Mouse (Mus musculus) hindbrain, postnatal 0 days (tissue): ENCODE data around the gene Ogfrl1. TPM values are rescaled to one million over a fixed set of nuclear protein-coding genes. Genes with fewer than 3 reads are reported as not detected.

Experiments used
- ATAC-seq: fragments of 200-750 bp; cut with Nextera tagmentation; 2 replicates; pipeline ENCODE4 v1.8.0; 2017; ENCODE audit warnings: mild to moderate bottlenecking, moderate TSS enrichment, moderate library complexity
- DNase-seq: peaks from one replicate; pipeline ENCODE4 v3.0.0-alpha.2; 2015; ENCODE audit warnings: low spot score
- H3K27ac ChIP-seq: fragments of 300-500 bp; sonication (generic); 2 replicates; pipeline ENCODE4 v1.5.1; 2014; ENCODE audit warnings: mild to moderate bottlenecking
- H3K27me3 ChIP-seq: fragments of 300-500 bp; sonication (generic); 2 replicates; pipeline ENCODE4 v1.6.1; 2014; ENCODE audit warnings: low read length, mixed read lengths; ENCODE audit not compliant: insufficient read depth
- H3K36me3 ChIP-seq: fragments of 300-500 bp; sonication (generic); 2 replicates; pipeline ENCODE4 v1.6.1; 2014; ENCODE audit warnings: low read length, mixed read lengths; ENCODE audit not compliant: insufficient read depth
- H3K4me1 ChIP-seq: fragments of 300-500 bp; sonication (generic); 2 replicates; pipeline ENCODE4 v1.6.1; 2014; ENCODE audit warnings: antibody characterized with exemption, low read length, mixed read lengths; ENCODE audit not compliant: insufficient read depth
- H3K4me2 ChIP-seq: fragments of 300-500 bp; sonication (generic); 2 replicates; pipeline ENCODE4 v1.6.1; 2014; ENCODE audit warnings: low read depth, mild to moderate bottlenecking, low read length, moderate library complexity, mixed read lengths
- H3K4me3 ChIP-seq: fragments of 300-500 bp; sonication (generic); 2 replicates; pipeline ENCODE4 v1.5.1; 2014; ENCODE audit warnings: low read length
- H3K9ac ChIP-seq: fragments of 300-500 bp; sonication (generic); replicated peaks from 2 replicates; pipeline ENCODE4 v1.6.1; 2014; ENCODE audit warnings: mild to moderate bottlenecking, low read length, moderate library complexity, mixed read lengths
- H3K9me3 ChIP-seq: fragments of 300-500 bp; sonication (generic); 2 replicates; pipeline ENCODE4 v1.6.1; 2016; ENCODE audit warnings: low read length, mixed read lengths
- CTCF ChIP-seq: IDR thresholded peaks from 2 replicates; pipeline ENCODE4 v1.5.1; 2016; ENCODE audit warnings: antibody characterized with exemption, control low read depth, low read depth
- WGBS: fragments of 180-500 bp; shearing (Covaris S2); extraction: QIAGEN DNeasy Blood & Tissue Kit; methylation state at CpG from one replicate; pipeline ENCODE4 v1.1.7; 2014; 5-methylcytosine and 5-hydroxymethylcytosine counted together
- polyA plus RNA-seq: library from polyadenylated mRNA; unstranded; fragments of >200 nt; fragmentation: Nextera tagmentation; extraction: Ambion mirVana; gene quantifications from 2 replicates; pipeline ENCODE4 v1.2.1, GENCODE M21; 2015
- total RNA-seq: library from RNA; depleted of rRNA; stranded (reverse); fragments of >200 nt; gene quantifications from 2 replicates; pipeline ENCODE4 v1.2.3, GENCODE M21; 2014; rRNA removed

Gene Ogfrl1
- total RNA-seq (17.7 and 20.1 TPM in 2 replicates), polyA plus RNA-seq (15.7 and 18.0 TPM in 2 replicates)

DNA sequence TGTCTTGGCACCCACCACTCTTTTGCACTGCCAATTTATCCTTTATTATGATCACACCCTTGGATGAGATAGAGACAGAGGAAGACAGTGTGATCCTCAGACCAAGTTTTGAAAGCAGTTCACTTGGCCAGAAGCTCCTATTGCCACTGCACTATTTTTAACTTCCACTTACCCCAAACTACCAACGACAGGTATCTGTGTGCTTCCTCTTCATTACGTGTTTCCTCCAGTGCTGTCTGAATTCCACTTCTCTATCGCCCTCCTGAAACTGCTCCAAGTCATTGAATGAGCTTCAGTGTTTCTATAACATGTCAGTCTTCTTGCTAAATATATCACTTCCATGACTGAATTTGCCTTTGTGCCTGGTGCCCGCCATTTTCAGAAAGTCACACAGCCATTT, at the start of gene Ogfrl1:
TSS of gene Ogfrl1 (minus strand) at position 150 of the 400 bp plus-strand sequence.
- Histone ChIP-seq H3K9ac (no peak within 1 kb of the TSS), H3K4me2 (no peak within 1 kb of the TSS), H3K4me1 (no peaks in the 10 kb centered on the region), H3K36me3 (no peaks in the 10 kb centered on the region), H3K27me3 (no peaks in the 10 kb centered on the region), H3K4me3 (no peak within 1 kb of the TSS), H3K9me3 (no peaks in the 10 kb centered on the region), H3K27ac (no peak within 1 kb of the TSS)
- no peak for ATAC-seq
- no peak for DNase-seq
- 88% methylated on average over 4 of the region's 4 CpGs for WGBS
- TF ChIP-seq CTCF: no peak

DNA sequence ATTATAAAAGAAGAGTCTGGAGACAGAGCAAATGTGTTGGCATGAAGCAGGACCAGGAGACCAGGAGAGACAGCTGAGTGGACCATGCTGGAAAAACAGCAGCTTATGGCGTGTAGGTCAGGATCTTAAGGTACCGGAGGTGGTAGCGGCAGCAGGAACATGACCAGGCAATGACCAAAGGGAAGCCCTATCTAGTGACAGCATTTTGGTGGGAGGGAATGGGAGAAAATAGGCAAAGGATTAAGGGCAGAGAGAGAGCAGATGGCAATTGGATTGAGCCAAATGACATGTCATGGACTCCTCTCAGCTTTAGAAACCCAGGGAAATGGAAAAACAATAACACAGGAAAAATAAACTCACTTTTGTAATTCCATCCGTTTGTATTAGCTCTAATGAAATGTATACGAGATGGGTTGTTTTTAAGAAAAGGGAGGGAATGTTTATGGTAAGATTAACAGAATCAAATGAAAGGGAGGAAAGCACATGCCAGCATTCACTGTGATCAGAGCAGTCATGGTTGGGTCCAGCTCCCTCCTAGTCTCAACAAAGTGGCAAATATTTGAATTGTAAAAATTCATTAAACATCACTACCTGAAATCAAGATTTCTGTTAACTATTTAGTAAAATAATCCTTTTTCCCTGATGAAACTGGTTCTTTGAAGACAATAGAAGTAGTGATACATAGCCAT, 48.3 kb upstream of the Ogfrl1 start:
- Histone ChIP-seq H3K9me3 (no peaks in the 10 kb centered on the region), H3K36me3 (no peaks in the 10 kb centered on the region), H3K4me1 (no peaks in the 10 kb centered on the region), H3K4me3 (no peak overlapping the region), H3K27me3 (no peaks in the 10 kb centered on the region), H3K4me2 (no peak overlapping the region), H3K9ac (no peak overlapping the region), H3K27ac (no peak overlapping the region)
- no peak for DNase-seq
- no peak for ATAC-seq
- WGBS: 82% methylated on average over 5 of the region's 5 CpGs
- no peak for TF ChIP-seq CTCF

DNA sequence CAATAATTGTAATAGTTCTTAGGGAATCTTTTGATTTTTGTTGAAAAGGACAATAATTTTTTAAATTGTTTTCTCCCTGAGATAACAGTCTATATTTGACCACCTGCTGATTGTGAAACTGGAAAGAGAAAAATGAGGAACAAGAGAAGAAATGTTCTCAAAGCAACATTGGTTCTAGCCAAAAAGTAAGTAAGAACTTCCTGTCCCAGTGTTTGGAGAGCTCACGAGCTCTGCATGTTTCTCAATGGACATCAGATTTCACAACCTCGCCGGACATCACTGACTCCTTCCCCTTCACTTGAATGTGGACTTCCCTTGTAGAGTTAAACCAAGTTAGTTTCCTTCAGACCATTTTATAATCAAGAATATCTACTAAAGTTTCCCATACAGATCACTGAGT, 36.0 kb upstream of the Ogfrl1 start:
- ATAC-seq (no peak), DNase-seq (no peak)
- Histone ChIP-seq H3K9me3 (no peaks in the 10 kb centered on the region), H3K27ac (no peak overlapping the region), H3K27me3 (no peaks in the 10 kb centered on the region), H3K36me3 (no peaks in the 10 kb centered on the region), H3K4me1 (no peaks in the 10 kb centered on the region), H3K9ac (no peak overlapping the region), H3K4me2 (no peak overlapping the region), H3K4me3 (no peak overlapping the region)
- WGBS: 83% methylated on average over 3 of the region's 3 CpGs
- no peak for TF ChIP-seq CTCF

DNA sequence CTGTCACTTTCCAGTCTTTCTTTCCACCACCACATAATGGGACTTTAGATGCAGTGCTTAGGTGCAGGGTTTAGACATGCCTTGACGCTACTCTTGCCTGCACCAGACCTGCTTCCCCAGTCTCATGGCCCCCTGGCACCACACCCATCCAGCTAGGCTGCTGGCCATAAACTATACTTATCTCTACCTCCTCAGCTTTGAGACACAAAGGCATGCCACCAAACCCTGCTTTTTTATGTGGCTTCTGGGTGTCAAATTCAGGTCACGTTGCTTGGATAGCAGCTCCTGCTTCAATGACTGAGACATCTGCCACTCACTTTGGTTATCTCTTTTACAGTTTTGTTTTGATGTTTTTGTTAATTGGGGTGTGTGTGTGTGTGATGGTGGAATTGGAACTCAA, 28.9 kb upstream of the Ogfrl1 start:
- no peak for ATAC-seq
- no peak for DNase-seq
- no peaks in the 10 kb centered on the region for H3K9me3 ChIP-seq
- no peak overlapping the region for H3K4me2 ChIP-seq
- TF ChIP-seq CTCF: no peak
- H3K27me3 ChIP-seq: no peaks in the 10 kb centered on the region
- H3K9ac ChIP-seq: no peak overlapping the region
- WGBS: 97% methylated on average over 2 of the region's 2 CpGs
- no peaks in the 10 kb centered on the region for H3K36me3 ChIP-seq
- H3K4me1 ChIP-seq: no peaks in the 10 kb centered on the region
- H3K4me3 ChIP-seq: no peak overlapping the region
- no peak overlapping the region for H3K27ac ChIP-seq

DNA sequence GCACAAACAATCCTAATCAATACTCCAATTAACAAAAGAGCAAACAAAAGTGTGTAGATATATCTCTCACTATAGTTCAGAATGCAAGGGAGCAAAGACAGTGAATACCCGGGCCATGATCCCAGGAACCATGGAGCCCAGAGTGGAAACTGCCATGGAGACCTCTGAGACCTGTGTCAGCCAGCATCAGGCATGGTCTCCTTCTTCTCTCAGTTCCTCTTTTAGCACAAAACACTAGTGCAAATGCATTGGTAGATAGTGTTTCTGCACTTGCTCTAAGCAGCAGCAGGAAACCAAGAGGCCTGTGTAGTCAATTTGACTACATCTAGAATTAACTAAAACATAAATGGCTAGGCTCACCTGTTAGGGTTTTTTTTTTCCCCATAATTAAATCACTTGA, 21.4 kb upstream of the Ogfrl1 start:
- no peak overlapping the region for H3K4me3 ChIP-seq
- H3K9me3 ChIP-seq: no peaks in the 10 kb centered on the region
- H3K9ac ChIP-seq: no peak overlapping the region
- H3K4me2 ChIP-seq: no peak overlapping the region
- 93% methylated on average over 1 of the region's 1 CpGs for WGBS
- no peak overlapping the region for H3K27ac ChIP-seq
- no peaks in the 10 kb centered on the region for H3K4me1 ChIP-seq
- TF ChIP-seq CTCF: no peak
- DNase-seq (no peak), ATAC-seq (no peak)
- H3K27me3 ChIP-seq: no peaks in the 10 kb centered on the region
- H3K36me3 ChIP-seq: no peaks in the 10 kb centered on the region

DNA sequence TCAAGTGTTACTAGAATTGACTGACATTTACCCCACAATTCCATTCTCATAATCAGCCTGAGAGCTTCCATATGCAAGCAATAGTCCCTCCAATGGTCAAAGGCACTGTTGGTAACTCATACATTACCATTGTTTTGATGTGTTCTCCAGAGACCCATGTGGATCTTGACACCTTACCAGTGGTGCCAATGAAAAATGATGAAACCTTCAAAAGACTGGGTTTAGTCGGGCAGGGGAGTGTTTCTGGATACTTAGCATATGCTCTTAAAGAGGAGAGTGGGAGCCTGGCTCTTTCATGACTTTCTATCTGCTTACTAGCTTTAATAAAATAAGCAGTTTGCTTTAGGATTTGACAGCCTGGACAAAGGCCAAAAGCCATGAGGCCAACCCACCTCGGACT, 20.5 kb upstream of the Ogfrl1 start:
- no peaks in the 10 kb centered on the region for H3K36me3 ChIP-seq
- H3K27ac ChIP-seq: no peak overlapping the region
- H3K4me1 ChIP-seq: no peaks in the 10 kb centered on the region
- 73% methylated on average over 2 of the region's 2 CpGs for WGBS
- no peak for TF ChIP-seq CTCF
- no peaks in the 10 kb centered on the region for H3K27me3 ChIP-seq
- no peak overlapping the region for H3K4me2 ChIP-seq
- no peaks in the 10 kb centered on the region for H3K9me3 ChIP-seq
- no peak overlapping the region for H3K4me3 ChIP-seq
- H3K9ac ChIP-seq: no peak overlapping the region
- ATAC-seq: no peak
- DNase-seq: no peak

DNA sequence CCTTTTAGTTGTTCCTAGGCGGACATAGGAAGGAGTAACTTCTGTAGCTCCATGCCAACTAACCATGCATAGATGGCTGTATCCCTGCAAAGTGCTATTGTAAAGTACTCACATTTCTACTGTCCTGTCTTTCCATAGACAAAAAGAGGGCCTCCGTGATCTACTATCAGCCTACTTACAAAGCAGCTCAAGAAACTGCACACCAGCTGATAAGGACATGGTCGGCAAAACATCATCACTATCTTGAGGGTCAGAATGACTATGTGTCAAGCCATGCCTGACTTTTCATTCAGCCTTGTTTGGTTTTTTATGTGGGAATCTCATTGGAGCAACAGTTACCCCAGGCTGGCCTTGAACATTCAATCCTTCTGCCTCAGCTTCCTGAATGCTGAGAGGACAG, 20.0 kb upstream of the Ogfrl1 start:
- H3K36me3 ChIP-seq: no peaks in the 10 kb centered on the region
- H3K4me2 ChIP-seq: no peak overlapping the region
- H3K9ac ChIP-seq: no peak overlapping the region
- no peak for TF ChIP-seq CTCF
- no peak overlapping the region for H3K4me3 ChIP-seq
- 95% methylated on average over 3 of the region's 3 CpGs for WGBS
- DNase-seq (no peak), ATAC-seq (no peak)
- H3K27ac ChIP-seq: no peak overlapping the region
- no peaks in the 10 kb centered on the region for H3K4me1 ChIP-seq
- no peaks in the 10 kb centered on the region for H3K27me3 ChIP-seq
- H3K9me3 ChIP-seq: no peaks in the 10 kb centered on the region
